ENCODE assay signal across 20 mouse cellular contexts in the genomic region with DNA sequence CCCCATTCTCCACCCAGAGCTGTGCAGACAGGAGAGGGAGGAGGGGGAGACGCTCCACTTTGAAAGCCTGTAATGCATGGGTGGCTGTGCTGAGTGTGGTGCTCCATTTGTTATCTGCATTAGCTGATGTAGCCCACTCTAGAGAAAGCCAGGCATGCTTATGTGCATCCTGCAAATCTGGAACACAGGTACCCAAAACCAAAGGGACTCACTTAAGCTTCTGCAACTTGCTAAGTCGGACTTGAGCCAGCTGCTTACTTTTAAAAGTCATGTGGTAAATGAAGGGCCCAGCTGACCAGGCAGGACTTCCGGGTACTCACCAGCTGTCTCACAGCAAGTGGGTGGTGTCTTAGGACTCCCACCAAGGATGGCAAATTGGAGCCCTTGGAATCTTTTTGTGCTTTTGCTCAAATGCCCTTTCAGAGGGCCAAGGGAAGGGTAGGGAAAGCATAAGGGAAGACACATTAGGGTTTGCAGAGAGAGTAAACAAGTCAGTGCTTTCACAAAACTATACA.
"Had no signal": no experiment of that assay in that cellular context is flagged by ENCODE, and none has a peak within 500 bp of the region (broad histone marks: within the 10 kb centered on the region; RNA-seq: fewer than 3 reads in every experiment).

No protein-coding gene starts in this region.

- H3K9me3 ChIP-seq: heart, embryonic 12.5 days; hindbrain, embryonic 13.5 days; hindbrain, embryonic 15.5 days; limb, embryonic 10.5 days; limb, embryonic 12.5 days; liver, embryonic 13.5 days; liver, embryonic 15.5 days had no signal

- H3K36me3 ChIP-seq: heart, embryonic 12.5 days; hindbrain, embryonic 13.5 days; hindbrain, embryonic 15.5 days; limb, embryonic 10.5 days; limb, embryonic 12.5 days; liver, embryonic 13.5 days; liver, embryonic 15.5 days had no signal

- H3K27ac ChIP-seq: hindbrain, embryonic 13.5 days; hindbrain, embryonic 15.5 days; hindbrain, postnatal 0 days; layer of hippocampus, adult 2 months; limb, embryonic 10.5 days; limb, embryonic 12.5 days; liver, embryonic 13.5 days; liver, embryonic 15.5 days had no signal

- H3K27me3 ChIP-seq: heart, embryonic 12.5 days; hindbrain, embryonic 13.5 days; hindbrain, embryonic 15.5 days; limb, embryonic 12.5 days; liver, embryonic 13.5 days; liver, embryonic 15.5 days had no signal

- H3K4me3 ChIP-seq: heart, embryonic 12.5 days; hindbrain, embryonic 13.5 days; hindbrain, embryonic 15.5 days; layer of hippocampus, adult 2 months; left cerebral cortex, adult 2 months; limb, embryonic 10.5 days; limb, embryonic 12.5 days; liver, embryonic 13.5 days; liver, embryonic 15.5 days had no signal

- DNase-seq: gastrocnemius, postnatal 14 days; gastrocnemius, postnatal 36 days; kidney, adult 18-20 months; kidney, adult 8-10 months; kidney, postnatal 10 days; kidney, postnatal 25 days; kidney, postnatal 4 days; liver; liver, embryonic 13.5 days had no signal

- ATAC-seq: hindbrain, postnatal 0 days; intestine, postnatal 0 days had no signal

- H3K9ac ChIP-seq: heart, embryonic 12.5 days; hindbrain, embryonic 13.5 days; hindbrain, embryonic 15.5 days; limb, embryonic 12.5 days; liver, embryonic 13.5 days; liver, embryonic 15.5 days had no signal

- H3K4me2 ChIP-seq: heart, embryonic 12.5 days; hindbrain, embryonic 13.5 days; hindbrain, embryonic 15.5 days; limb, embryonic 12.5 days; liver, embryonic 11.5 days; liver, embryonic 13.5 days; liver, embryonic 15.5 days had no signal
